Mouse (Mus musculus): ENCODE data around the gene Otos.

- TF ChIP-seq EP300 (IDR thresholded peaks at IDR 0.05; ENCODE audit: low read depth), result no peak
- no peak for TF ChIP-seq CTCF (IDR thresholded peaks at IDR 0.05; ENCODE audit: low read depth)
These were observed 13.6 kb downstream of the Otos start for GRCm38 (mm10) chr1:92634976-92635599.
